31 mouse cellular contexts compared by ENCODE assay signal in genomic region chr9:39654756-39655396, GRCm38 (mm10). TPM values are rescaled to one million over a fixed set of nuclear protein-coding genes. Genes with fewer than 3 reads are reported as not detected.
DNase-seq lines count a peak whose midpoint lies in the region; ATAC-seq and TF ChIP-seq lines count a peak whose summit lies in the region.
"Had no signal": no experiment of that assay in that cellular context is flagged by ENCODE, and none has a peak within 500 bp of the region (broad histone marks: within the 10 kb centered on the region; RNA-seq: fewer than 3 reads in every experiment).

No protein-coding gene starts in this region.

- H3K9me3 ChIP-seq in hindbrain, embryonic 14.5 days (ENCODE audit: control insufficient read depth, low read length): no peaks in the 10 kb centered on the region
- H3K9me3 ChIP-seq in hindbrain, embryonic 12.5 days (replicated peaks): no peaks in the 10 kb centered on the region
- no peaks in the 10 kb centered on the region for H3K9me3 ChIP-seq in midbrain, postnatal 0 days (ENCODE audit: low read length)
- H3K9me3 ChIP-seq: embryonic facial prominence, embryonic 10.5 days; limb, embryonic 13.5 days; liver, embryonic 12.5 days; neural tube, embryonic 15.5 days had no signal

- no peaks in the 10 kb centered on the region for H3K27me3 ChIP-seq in hindbrain, embryonic 14.5 days (ENCODE audit: control insufficient read depth, insufficient read depth, low read length)
- H3K27me3 ChIP-seq in hindbrain, embryonic 12.5 days: no peaks in the 10 kb centered on the region
- H3K27me3 ChIP-seq in midbrain, postnatal 0 days (ENCODE audit: insufficient read depth, low read length): no peaks in the 10 kb centered on the region
- H3K27me3 ChIP-seq: limb, embryonic 13.5 days; liver, embryonic 12.5 days; neural tube, embryonic 15.5 days had no signal

- no peak overlapping the region for H3K4me2 ChIP-seq in hindbrain, embryonic 14.5 days (replicated peaks)
- H3K4me2 ChIP-seq in hindbrain, embryonic 12.5 days (replicated peaks): no peak overlapping the region
- H3K4me2 ChIP-seq in midbrain, postnatal 0 days (ENCODE audit: low read depth, low read length, poor library complexity, severe bottlenecking): no peak overlapping the region
- H3K4me2 ChIP-seq: heart, embryonic 11.5 days; limb, embryonic 13.5 days; liver, embryonic 12.5 days; neural tube, embryonic 15.5 days had no signal

- no peak for ATAC-seq in hindbrain, embryonic 14.5 days (ENCODE audit: low FRiP score)
- no peak for ATAC-seq in hindbrain, embryonic 12.5 days (ENCODE audit: low FRiP score)
- peak; percentile 78; the same call in 1 of the 2 replicates for ATAC-seq in midbrain, postnatal 0 days (ENCODE audit: low FRiP score)
- no peak for ATAC-seq in megakaryocyte progenitor cell, adult 5-6 weeks (replicated peaks; ENCODE audit: poor library complexity)
- ATAC-seq: intestine, embryonic 16.5 days; liver, embryonic 12.5 days had no signal

- peak; percentile 45 for DNase-seq in hindbrain, embryonic 14.5 days (ENCODE audit: low spot score)
- DNase-seq in layer of hippocampus, adult 2 months (ENCODE audit: low spot score in 2 of 2): peak in 1 of 2 experiments; percentile 41
- no peak for DNase-seq in layer of hippocampus, postnatal 25 days (ENCODE audit: extremely low spot score in 1 of 2, low spot score in 1 of 2)
- peak; percentile 72 for DNase-seq in brain, embryonic 14.5 days (ENCODE audit: low read depth)
- peak; percentile 69 for DNase-seq in midbrain, postnatal 0 days (ENCODE audit: low spot score)
- DNase-seq in urinary bladder, postnatal 10 days (ENCODE audit: low spot score): no peak
- DNase-seq: adrenal gland, postnatal 36 days; cerebellum, adult 11-12 months; cerebellum, postnatal 10 days; gastrocnemius, postnatal 10 days; heart, adult 11 months; kidney, adult 9 months; kidney, postnatal 14 days; lung, adult 18-20 months; lung, postnatal 10 days; right cerebral cortex, postnatal 25 days; spleen, adult 18-20 months had no signal

- TF ChIP-seq POLR2A in brain, embryonic 14.5 days (IDR thresholded peaks at IDR 0.05; ENCODE audit: borderline replicate concordance, extremely low read depth, insufficient read depth, insufficient read length, poor library complexity, severe bottlenecking): no peak

- no peak overlapping the region for H3K27ac ChIP-seq in hindbrain, embryonic 14.5 days
- H3K27ac ChIP-seq in hindbrain, embryonic 12.5 days: no peak overlapping the region
- H3K27ac ChIP-seq in layer of hippocampus, adult 2 months: peak overlapping the region; percentile 20
- peak overlapping the region; percentile 12; the same call in 1 of the 2 replicates for H3K27ac ChIP-seq in midbrain, postnatal 0 days (ENCODE audit: low read depth, low read length)
- H3K27ac ChIP-seq: embryonic facial prominence, embryonic 10.5 days; limb, embryonic 13.5 days; liver, embryonic 12.5 days; neural tube, embryonic 15.5 days had no signal

- WGBS in hindbrain, embryonic 14.5 days: 63% methylated on average over 6 of the region's 6 CpGs
- WGBS in hindbrain, embryonic 12.5 days: 72% methylated on average over 6 of the region's 6 CpGs
- WGBS in midbrain, postnatal 0 days: 23% methylated on average over 6 of the region's 6 CpGs

- no peak overlapping the region for H3K9ac ChIP-seq in hindbrain, embryonic 14.5 days
- H3K9ac ChIP-seq in hindbrain, embryonic 12.5 days: no peak overlapping the region
- H3K9ac ChIP-seq in midbrain, postnatal 0 days (replicated peaks; ENCODE audit: low read length, poor library complexity, severe bottlenecking): no peak overlapping the region
- H3K9ac ChIP-seq: limb, embryonic 13.5 days; liver, embryonic 12.5 days; neural tube, embryonic 15.5 days had no signal

- TF ChIP-seq CTCF in layer of hippocampus, adult 2 months (conservative IDR thresholded peaks at IDR 0.05): no peak
- TF ChIP-seq CTCF in brain, embryonic 14.5 days (IDR thresholded peaks at IDR 0.05; ENCODE audit: borderline replicate concordance, extremely low read depth, insufficient read depth, insufficient read length): no peak
- no peak for TF ChIP-seq CTCF in midbrain, postnatal 0 days (IDR thresholded peaks at IDR 0.05)

- no peaks in the 10 kb centered on the region for H3K36me3 ChIP-seq in hindbrain, embryonic 14.5 days (replicated peaks; ENCODE audit: control insufficient read depth, insufficient read depth)
- H3K36me3 ChIP-seq in hindbrain, embryonic 12.5 days: no peaks in the 10 kb centered on the region
- no peaks in the 10 kb centered on the region for H3K36me3 ChIP-seq in midbrain, postnatal 0 days (ENCODE audit: insufficient read depth, low read length)
- H3K36me3 ChIP-seq: embryonic facial prominence, embryonic 10.5 days; limb, embryonic 13.5 days; liver, embryonic 12.5 days; neural tube, embryonic 15.5 days had no signal

- H3K4me1 ChIP-seq in hindbrain, embryonic 14.5 days (replicated peaks; ENCODE audit: control insufficient read depth, insufficient read depth, low read length): no peaks in the 10 kb centered on the region
- H3K4me1 ChIP-seq in hindbrain, embryonic 12.5 days: no peaks in the 10 kb centered on the region
- peaks cover 4% of the 10 kb centered on the region; the same call in 1 of the 2 replicates for H3K4me1 ChIP-seq in midbrain, postnatal 0 days (ENCODE audit: insufficient read depth, low read length)
- H3K4me1 ChIP-seq: embryonic facial prominence, embryonic 10.5 days; limb, embryonic 13.5 days; liver, embryonic 12.5 days; neural tube, embryonic 15.5 days had no signal

- no peak overlapping the region for H3K4me3 ChIP-seq in hindbrain, embryonic 14.5 days (replicated peaks; ENCODE audit: low read length)
- H3K4me3 ChIP-seq in hindbrain, embryonic 12.5 days: no peak overlapping the region
- no peak overlapping the region; the same call in 1 of the 2 replicates for H3K4me3 ChIP-seq in layer of hippocampus, adult 2 months
- no peak overlapping the region for H3K4me3 ChIP-seq in midbrain, postnatal 0 days (ENCODE audit: low read depth, low read length)
- H3K4me3 ChIP-seq: embryonic facial prominence, embryonic 10.5 days; limb, embryonic 13.5 days; liver, embryonic 12.5 days; neural tube, embryonic 15.5 days had no signal

RNA-seq across cellular contexts. Expression of gene Olfr961, which starts 10.0 kb away (rescaled TPM):
- polyA plus RNA-seq in hindbrain, embryonic 14.5 days (2014; fragmentation: Nextera tagmentation; extraction: Ambion mirVana): not detected in 2 replicates
- not detected in 2 replicates for polyA plus RNA-seq in hindbrain, embryonic 12.5 days (2016; fragmentation: Nextera tagmentation; extraction: Ambion mirVana)
- not detected for total RNA-seq in layer of hippocampus, adult 2 months (2021)
- total RNA-seq in layer of hippocampus, postnatal 25 days (2021): not detected
- not detected in 2 replicates for polyA plus RNA-seq in brain, embryonic 14.5 days (2012; rRNA removed)
- not detected in 2 replicates for total RNA-seq in midbrain, postnatal 0 days (2014; rRNA removed)
- not detected in 2 replicates for polyA plus RNA-seq in midbrain, postnatal 0 days (2015; fragmentation: Nextera tagmentation; extraction: Ambion mirVana)
- total RNA-seq in megakaryocyte progenitor cell, adult 5-6 weeks (2015): not detected in 2 replicates
- total RNA-seq in megakaryocyte progenitor cell, adult 5-6 weeks (2017): not detected in 2 replicates
- total RNA-seq: adrenal gland, postnatal 36 days; ES-E14; gastrocnemius, postnatal 10 days; hematopoietic stem cell, adult 5-6 weeks; left cerebral cortex, postnatal 14 days had no signal
- polyA plus RNA-seq: cortical plate, adult 2 months; embryonic facial prominence, embryonic 10.5 days; heart, embryonic 11.5 days; heart, postnatal 0 days; intestine, embryonic 16.5 days; limb, embryonic 13.5 days; liver, embryonic 12.5 days; neural tube, embryonic 15.5 days had no signal

RNA-seq across cellular contexts. Expression of gene Olfr963, which starts 12.1 kb away (rescaled TPM):
- polyA plus RNA-seq in hindbrain, embryonic 14.5 days (2014; fragmentation: Nextera tagmentation; extraction: Ambion mirVana): not detected in 2 replicates
- polyA plus RNA-seq in hindbrain, embryonic 12.5 days (2016; fragmentation: Nextera tagmentation; extraction: Ambion mirVana): not detected in 2 replicates
- total RNA-seq in layer of hippocampus, adult 2 months (2021): not detected
- not detected for total RNA-seq in layer of hippocampus, postnatal 25 days (2021)
- polyA plus RNA-seq in brain, embryonic 14.5 days (2012; rRNA removed): not detected in 2 replicates
- not detected in 2 replicates for total RNA-seq in midbrain, postnatal 0 days (2014; rRNA removed)
- not detected in 2 replicates for polyA plus RNA-seq in midbrain, postnatal 0 days (2015; fragmentation: Nextera tagmentation; extraction: Ambion mirVana)
- total RNA-seq in megakaryocyte progenitor cell, adult 5-6 weeks (2015): not detected in 2 replicates
- not detected in 2 replicates for total RNA-seq in megakaryocyte progenitor cell, adult 5-6 weeks (2017)
- total RNA-seq: adrenal gland, postnatal 36 days; ES-E14; gastrocnemius, postnatal 10 days; hematopoietic stem cell, adult 5-6 weeks; left cerebral cortex, postnatal 14 days had no signal
- polyA plus RNA-seq: cortical plate, adult 2 months; embryonic facial prominence, embryonic 10.5 days; heart, embryonic 11.5 days; heart, postnatal 0 days; intestine, embryonic 16.5 days; limb, embryonic 13.5 days; liver, embryonic 12.5 days; neural tube, embryonic 15.5 days; testis, adult 2 months had no signal

RNA-seq across cellular contexts. Expression of gene Olfr960, which starts 33.7 kb away (rescaled TPM):
- not detected in 2 replicates for polyA plus RNA-seq in hindbrain, embryonic 14.5 days (2014; fragmentation: Nextera tagmentation; extraction: Ambion mirVana)
- polyA plus RNA-seq in hindbrain, embryonic 12.5 days (2016; fragmentation: Nextera tagmentation; extraction: Ambion mirVana): not detected in 2 replicates
- not detected for total RNA-seq in layer of hippocampus, adult 2 months (2021)
- not detected for total RNA-seq in layer of hippocampus, postnatal 25 days (2021)
- not detected in 2 replicates for polyA plus RNA-seq in brain, embryonic 14.5 days (2012; rRNA removed)
- not detected in 2 replicates for total RNA-seq in midbrain, postnatal 0 days (2014; rRNA removed)
- not detected in 2 replicates for polyA plus RNA-seq in midbrain, postnatal 0 days (2015; fragmentation: Nextera tagmentation; extraction: Ambion mirVana)
- not detected in 2 replicates for total RNA-seq in megakaryocyte progenitor cell, adult 5-6 weeks (2015)
- not detected in 2 replicates for total RNA-seq in megakaryocyte progenitor cell, adult 5-6 weeks (2017)
- total RNA-seq: adrenal gland, postnatal 36 days; ES-E14; gastrocnemius, postnatal 10 days; hematopoietic stem cell, adult 5-6 weeks; left cerebral cortex, postnatal 14 days had no signal
- polyA plus RNA-seq: cortical plate, adult 2 months; embryonic facial prominence, embryonic 10.5 days; heart, embryonic 11.5 days; heart, postnatal 0 days; intestine, embryonic 16.5 days; limb, embryonic 13.5 days; liver, embryonic 12.5 days; neural tube, embryonic 15.5 days; testis, adult 2 months had no signal

RNA-seq across cellular contexts. Expression of gene Olfr148, which starts 44.4 kb away (rescaled TPM):
- not detected in 2 replicates for polyA plus RNA-seq in hindbrain, embryonic 14.5 days (2014; fragmentation: Nextera tagmentation; extraction: Ambion mirVana)
- not detected in 2 replicates for polyA plus RNA-seq in hindbrain, embryonic 12.5 days (2016; fragmentation: Nextera tagmentation; extraction: Ambion mirVana)
- total RNA-seq in layer of hippocampus, adult 2 months (2021): not detected
- not detected for total RNA-seq in layer of hippocampus, postnatal 25 days (2021)
- polyA plus RNA-seq in brain, embryonic 14.5 days (2012; rRNA removed): not detected in 2 replicates
- total RNA-seq in midbrain, postnatal 0 days (2014; rRNA removed): not detected in 2 replicates
- not detected in 2 replicates for polyA plus RNA-seq in midbrain, postnatal 0 days (2015; fragmentation: Nextera tagmentation; extraction: Ambion mirVana)
- total RNA-seq in megakaryocyte progenitor cell, adult 5-6 weeks (2015): not detected in 2 replicates
- not detected in 2 replicates for total RNA-seq in megakaryocyte progenitor cell, adult 5-6 weeks (2017)
- total RNA-seq: adrenal gland, postnatal 36 days; ES-E14; gastrocnemius, postnatal 10 days; hematopoietic stem cell, adult 5-6 weeks; left cerebral cortex, postnatal 14 days had no signal
- polyA plus RNA-seq: cortical plate, adult 2 months; embryonic facial prominence, embryonic 10.5 days; heart, embryonic 11.5 days; heart, postnatal 0 days; intestine, embryonic 16.5 days; limb, embryonic 13.5 days; liver, embryonic 12.5 days; neural tube, embryonic 15.5 days; testis, adult 2 months had no signal

RNA-seq across cellular contexts. Expression of gene AW551984, which starts 50.7 kb away (rescaled TPM):
- 164 and 235 TPM in 2 replicates for polyA plus RNA-seq in hindbrain, embryonic 14.5 days (2014; fragmentation: Nextera tagmentation; extraction: Ambion mirVana)
- 30.6 and 34.7 TPM in 2 replicates for polyA plus RNA-seq in hindbrain, embryonic 12.5 days (2016; fragmentation: Nextera tagmentation; extraction: Ambion mirVana)
- 1 to 10 TPM; 3.3 to 4.1 TPM for total RNA-seq in layer of hippocampus, adult 2 months (2021)
- total RNA-seq in layer of hippocampus, postnatal 25 days (2021): 1 to 10 TPM; 3.6 to 6.4 TPM
- 61.0 and 87.9 TPM in 2 replicates for polyA plus RNA-seq in brain, embryonic 14.5 days (2012; rRNA removed)
- total RNA-seq in midbrain, postnatal 0 days (2014; rRNA removed): 363 and 387 TPM in 2 replicates
- polyA plus RNA-seq in midbrain, postnatal 0 days (2015; fragmentation: Nextera tagmentation; extraction: Ambion mirVana): 260 and 267 TPM in 2 replicates
- not detected in 2 replicates for total RNA-seq in megakaryocyte progenitor cell, adult 5-6 weeks (2015)
- total RNA-seq in megakaryocyte progenitor cell, adult 5-6 weeks (2017): not detected in 2 replicates
- total RNA-seq: hematopoietic stem cell, adult 5-6 weeks had no signal

Comparison
In these comparisons a context has a peak if more than half of its experiments do, and no peak if none do; other contexts are left out.
1. DNase-seq: peak in hindbrain, embryonic 14.5 days (single experiment), brain, embryonic 14.5 days (single experiment) and midbrain, postnatal 0 days (single experiment); none in layer of hippocampus, postnatal 25 days (0 of 2) and urinary bladder, postnatal 10 days (single experiment).
2. H3K27ac ChIP-seq: peak in layer of hippocampus, adult 2 months (single experiment) and midbrain, postnatal 0 days (single experiment); none in hindbrain, embryonic 14.5 days (single experiment) and hindbrain, embryonic 12.5 days (single experiment).